Mouse (Mus musculus) cerebellum, adult 11-12 months (tissue): ENCODE results near the gene Adarb2.

ENCODE experiments used
- DNase-seq: peaks from one replicate; pipeline ENCODE4 v3.0.0; 2022

Gene Adarb2

DNA sequence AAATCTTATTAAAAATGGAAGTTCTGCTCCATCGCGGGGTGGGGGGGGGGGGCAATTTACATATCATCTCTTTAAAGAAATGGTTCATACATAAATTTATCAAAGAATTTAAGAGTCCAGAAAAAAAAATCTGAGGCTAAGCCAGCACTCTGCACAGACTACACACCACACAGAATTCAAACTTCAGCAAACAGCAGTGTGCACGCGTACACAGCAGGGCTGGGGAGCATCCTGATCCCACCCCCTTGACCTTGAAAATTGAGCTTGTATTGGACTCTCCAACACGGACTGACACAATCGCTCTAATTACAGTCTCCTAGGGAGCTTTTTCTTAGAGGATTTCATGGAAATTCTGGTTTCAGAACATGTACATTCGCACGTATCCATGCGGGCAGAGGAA is 490.1 kb downstream of the Adarb2 start:
- no peak for DNase-seq

DNA sequence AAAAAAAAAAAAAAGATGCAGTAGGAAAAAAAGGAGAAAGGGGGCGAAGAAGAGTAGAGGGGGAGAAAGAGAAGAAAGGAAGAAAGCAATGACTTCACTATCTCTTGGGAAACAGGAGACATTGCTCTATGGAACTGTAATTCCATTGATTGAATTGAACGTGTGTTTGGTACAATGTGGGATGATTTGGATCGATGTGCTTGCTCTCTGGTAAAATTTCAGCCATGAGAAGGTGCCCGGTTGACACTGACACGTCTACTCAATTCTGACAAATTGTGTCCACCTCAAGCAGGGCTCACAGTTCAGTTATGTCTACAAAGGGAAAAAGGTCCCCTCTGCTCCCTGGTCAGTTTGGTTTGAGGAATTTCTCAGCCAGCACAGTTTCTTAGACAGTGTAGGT is 495.8 kb downstream of the Adarb2 start:
- no peak for DNase-seq

DNA sequence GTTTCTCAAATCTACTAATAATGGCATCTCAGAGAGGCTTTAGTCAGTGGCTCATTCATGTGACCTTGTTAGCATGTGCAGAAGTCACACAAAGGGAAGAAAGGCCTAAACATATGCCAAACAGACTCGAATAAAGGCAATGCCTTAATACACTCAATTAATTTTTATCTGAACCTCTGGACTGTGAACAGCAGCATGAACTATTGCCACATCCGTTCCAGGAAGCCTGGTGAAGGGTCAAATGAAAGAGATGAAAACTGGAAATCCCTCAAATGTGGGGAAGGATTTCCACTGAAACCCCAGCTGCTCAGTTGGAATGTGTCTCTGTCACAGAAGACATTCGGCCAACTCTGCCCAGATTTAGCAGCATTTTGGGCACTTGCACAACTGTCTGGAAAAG is 497.2 kb downstream of the Adarb2 start:
- no peak for DNase-seq

DNA sequence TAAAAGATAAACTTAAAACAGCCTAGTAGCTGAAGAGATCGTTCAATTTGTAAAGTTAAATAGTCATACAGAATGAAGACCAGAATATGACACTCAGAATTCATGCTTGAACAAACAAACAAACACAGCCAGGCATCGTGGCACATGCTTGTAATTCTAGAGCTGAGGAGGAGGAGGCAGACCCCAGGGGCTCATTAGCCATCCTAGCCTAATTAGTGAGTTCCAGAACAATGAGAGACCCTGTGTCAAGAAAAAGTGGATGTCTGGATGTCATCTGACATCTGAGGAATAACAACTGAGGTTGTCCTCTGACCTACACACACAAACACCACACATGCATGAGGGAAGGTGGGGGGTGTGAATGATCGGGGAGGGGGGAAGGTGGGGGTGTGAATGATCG is 498.3 kb downstream of the Adarb2 start:
- DNase-seq, result no peak

DNA sequence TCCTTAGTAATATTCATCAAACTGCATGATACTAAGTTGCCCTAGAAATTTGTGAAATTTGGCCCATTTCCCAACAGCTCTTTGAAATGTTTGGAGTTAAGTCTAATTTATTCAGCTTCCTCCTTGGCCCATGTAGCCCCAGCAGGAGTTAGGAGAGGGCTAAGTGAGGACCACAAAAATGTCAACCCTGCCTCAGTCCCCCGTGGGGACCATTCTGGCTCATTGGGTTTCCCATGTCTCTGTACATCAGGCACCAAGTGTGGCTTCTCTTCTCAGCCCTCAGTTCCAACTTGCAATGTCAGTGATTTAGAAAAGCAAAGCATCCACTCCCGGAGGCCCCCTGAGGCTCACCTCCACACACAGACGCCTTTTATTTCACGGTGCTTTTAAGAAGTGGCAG is 502.6 kb downstream of the Adarb2 start:
- no peak for DNase-seq

DNA sequence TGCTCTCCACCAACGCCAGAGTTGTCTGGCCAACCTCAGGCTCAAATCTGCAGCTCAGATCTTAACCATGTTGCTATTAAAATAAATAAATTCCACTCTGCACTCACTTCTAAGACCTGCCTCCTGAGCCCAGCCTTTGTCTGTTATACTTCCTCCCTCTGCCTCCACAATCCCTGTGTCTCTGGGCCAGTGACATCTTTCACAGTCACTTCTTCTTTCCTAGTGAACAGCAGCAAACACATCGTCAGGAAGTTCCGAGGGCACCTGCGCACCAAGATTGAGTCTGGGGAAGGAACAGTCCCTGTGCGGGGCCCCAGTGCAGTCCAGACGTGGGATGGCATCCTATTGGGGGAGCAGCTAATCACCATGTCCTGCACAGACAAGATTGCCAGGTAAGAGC is 510.7 kb downstream of the Adarb2 start:
- DNase-seq, result no peak

DNA sequence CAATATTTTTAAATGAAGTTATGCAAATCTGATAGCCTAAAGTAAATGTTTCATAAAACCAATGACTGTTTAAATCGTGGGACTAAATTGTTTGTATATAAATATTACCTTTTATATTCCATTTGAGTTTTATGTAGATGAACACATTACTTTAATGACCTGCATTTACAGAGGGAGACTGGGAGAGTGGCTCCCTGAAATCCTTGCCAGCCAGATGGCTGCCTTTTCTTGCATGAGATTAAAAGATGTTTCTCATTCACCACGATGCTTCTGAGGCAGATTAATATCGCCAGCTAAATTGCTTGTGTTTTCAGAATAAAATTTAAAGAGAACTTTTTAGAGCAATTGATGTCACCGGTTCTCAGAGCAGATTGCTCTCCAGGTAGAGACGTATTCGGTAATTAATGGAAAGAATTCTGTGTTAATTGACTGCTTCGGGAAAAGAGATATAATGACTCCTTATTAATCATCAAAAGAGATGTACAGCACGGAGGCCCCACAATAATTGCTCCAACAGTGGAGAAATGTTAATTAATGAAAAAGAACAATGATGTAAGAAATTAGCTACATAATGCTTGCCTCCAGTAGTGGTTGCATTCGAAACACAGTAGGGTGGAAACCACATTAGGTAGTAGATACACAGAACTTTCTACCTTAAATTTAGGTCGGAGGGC is 527.4 kb downstream of the Adarb2 start:
- DNase-seq, result no peak

DNA sequence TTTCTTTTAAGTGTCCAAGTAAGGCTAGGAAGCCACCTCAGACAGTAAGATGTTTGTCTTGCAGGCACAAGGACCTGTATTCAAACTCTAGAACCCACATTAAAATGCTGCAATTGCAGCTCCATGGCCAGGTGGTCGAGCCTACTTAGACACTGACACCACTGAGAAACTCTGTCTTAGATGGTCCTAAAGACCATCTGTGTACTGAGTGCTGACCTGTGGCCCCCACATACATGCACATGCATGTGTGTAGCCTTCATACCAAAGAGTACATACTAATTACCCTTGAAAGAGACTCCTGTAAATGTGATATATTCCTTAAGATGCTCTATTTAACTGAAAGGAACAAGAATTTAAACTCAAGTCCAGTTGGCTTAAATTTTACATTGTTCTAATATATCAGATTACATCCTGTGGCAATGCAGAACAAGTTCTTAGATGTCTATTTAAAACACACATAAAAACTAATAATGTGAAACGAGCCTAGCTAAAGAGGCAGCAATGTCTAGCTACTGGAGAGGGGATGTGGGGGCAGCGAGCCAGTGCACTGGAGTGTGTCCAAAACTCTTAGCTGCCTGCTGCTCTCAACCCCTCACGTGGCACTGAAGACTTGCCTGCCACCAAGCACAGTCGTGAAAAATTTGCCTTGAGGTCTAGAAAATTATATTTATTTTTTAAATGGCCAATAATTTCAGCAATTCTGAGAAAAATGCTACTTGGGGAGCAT is 534.6 kb downstream of the Adarb2 start:
- DNase-seq, result no peak

DNA sequence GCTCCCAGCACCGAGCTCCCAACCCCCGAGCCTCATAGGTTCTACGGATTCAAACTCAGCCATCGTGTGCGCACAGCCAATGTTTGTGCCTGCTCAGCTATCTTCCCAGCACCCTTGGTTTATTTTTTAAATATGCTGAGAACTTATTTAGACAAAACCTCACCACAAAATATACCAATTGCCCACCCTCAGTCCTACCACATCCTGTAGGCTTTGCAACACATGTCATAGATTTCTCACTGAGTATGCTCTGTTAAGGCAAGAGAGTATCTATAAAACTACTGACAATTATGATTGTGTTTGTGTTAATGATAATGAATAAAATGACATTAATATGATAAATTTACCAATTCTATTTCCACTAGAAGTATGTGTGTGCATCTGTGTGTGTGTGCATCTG is 540.1 kb downstream of the Adarb2 start:
- DNase-seq, result no peak

DNA sequence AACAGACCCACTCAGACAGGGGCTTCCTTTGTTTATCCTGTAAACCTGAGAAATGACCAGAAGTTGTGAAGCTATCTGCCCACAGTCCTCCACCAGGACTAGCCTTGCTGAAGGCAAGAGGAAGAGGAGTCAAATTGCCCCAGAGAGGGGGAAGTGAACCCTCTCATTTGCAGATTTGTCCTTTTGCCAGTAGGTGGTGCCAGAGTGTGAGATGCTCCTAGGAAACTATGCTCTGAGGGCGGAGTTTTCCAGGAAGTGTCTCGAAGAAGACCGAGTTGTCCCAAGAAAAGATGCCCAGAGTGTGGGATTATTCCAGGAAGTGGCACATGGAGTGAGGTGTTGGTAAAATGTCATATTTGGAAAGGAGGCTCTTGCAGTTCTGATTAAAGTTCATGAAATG is 541.9 kb downstream of the Adarb2 start:
- peak; percentile 7 for DNase-seq

DNA sequence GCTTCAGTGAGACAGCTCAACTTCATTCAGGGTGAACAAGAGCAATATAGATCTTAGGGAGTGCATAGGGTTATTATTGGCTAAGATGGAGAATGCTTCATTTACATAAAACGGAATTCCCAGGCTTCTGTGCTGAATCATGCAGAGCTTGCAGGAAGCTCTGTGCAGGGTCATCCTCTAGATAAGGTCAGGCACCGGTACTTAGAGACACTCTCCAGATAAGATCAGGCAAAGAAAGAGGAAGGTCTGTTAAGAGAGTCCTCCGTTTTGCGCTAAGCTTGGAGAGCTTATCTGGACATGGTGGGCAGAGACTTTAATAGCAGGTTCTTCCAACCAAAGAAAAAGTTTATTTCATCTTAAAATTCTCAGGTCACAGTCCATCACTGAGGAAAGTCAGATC is 542.9 kb downstream of the Adarb2 start:
- no peak for DNase-seq

DNA sequence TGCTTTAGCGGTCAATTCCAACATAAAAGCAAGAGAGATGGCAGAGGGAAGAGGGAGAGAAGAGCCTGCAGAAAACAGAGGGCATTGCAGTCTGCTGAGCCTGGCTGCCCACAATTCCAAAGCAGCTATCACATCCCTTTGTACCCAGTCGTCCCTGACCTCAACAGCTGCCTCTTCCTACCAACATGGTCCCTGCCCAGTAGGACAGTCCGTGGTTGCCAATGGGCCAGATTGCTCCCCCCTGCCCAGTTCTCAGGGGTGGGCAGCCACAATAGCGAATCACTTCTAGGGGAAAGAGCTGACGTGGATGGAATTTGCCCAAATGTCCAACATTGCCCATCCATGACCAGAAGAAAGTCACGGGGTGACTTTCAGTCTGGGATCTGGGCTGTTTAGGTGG is 546.8 kb downstream of the Adarb2 start:
- DNase-seq, result no peak

DNA sequence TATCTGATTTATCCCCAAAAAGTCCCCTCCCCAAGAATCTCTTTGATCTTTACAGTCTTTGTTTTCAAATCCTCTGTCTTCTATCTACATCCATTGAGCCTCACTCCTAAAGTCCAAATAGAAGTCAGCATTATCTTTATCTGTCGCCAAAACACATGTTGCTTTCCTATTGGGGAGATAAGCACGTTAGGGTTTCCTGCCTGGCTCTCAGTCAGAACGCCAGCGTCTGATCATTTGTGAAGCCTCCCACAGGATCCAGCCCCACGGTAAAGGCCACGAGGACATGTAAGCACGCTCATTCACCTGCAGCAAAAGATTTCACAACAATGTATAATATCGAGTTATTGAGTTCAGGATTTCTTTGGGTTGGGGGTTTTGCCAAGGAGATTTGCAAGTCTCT is 558.3 kb downstream of the Adarb2 start:
- no peak for DNase-seq

DNA sequence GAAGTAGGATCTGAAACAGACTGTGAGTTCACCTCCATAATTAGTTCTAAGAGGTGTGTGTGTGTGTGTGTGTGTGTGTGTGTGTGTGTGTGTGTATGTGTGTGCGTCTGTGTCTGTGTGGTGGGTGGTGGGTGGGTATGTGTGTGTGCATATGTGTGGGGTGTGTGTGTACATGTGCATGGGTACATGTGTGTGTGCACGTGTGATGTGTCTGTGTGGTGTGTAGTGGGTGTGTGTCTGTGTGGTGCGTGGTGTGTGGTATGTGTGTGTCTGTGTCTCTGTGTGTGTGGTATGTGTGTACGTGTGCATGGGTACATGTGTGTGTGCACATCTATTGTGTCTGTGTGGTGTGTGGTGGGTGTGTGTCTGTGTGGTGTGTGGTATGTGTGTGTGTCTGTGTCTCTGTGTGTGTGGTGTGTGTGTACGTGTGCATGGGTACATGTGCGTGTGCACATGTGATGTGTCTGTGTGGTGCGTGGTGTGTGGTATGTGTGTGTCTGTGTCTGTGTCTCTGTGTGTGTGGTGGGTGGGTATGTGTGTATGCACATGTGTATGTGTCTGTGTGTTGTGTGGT is 567.1 kb downstream of the Adarb2 start:
- DNase-seq, result no peak

DNA sequence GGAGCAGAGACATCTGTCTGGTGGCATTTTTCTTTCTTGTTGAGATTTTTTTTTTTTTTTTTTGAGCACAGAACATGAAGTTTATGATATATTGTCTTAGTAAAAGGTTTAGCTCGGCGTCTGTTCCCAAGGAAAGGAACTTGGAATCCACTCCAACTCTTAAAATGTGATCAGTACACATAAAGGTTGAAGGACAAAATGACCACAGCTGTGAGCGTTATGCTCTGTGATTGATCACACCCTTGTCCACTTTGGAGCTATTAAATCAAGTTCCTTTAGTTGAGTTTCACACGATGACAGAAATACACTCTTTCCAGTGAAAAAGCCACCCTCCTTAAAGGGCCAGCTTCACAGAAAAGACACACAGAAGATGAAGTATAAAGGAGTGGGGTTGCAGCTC is 568.0 kb downstream of the Adarb2 start:
- no peak for DNase-seq

DNA sequence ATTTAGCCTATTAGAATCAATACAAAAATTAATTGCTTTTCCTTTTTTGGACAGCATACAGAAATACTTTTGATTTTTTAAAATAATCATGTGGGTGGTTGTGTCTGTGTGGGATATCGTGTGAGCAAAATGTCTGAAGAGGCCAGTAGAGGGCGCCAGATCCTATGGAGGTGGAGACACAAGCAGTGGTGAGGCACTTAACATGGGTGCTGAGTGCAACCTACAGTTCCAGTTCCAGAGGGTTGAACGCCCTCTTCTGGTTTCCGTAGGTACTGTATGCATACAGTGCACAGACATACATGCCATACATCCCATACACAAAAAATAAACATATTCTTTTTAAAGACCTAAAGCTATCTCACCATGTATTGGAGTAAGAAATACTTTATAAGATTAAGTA is 577.8 kb downstream of the Adarb2 start:
- peak; percentile 10 for DNase-seq

DNA sequence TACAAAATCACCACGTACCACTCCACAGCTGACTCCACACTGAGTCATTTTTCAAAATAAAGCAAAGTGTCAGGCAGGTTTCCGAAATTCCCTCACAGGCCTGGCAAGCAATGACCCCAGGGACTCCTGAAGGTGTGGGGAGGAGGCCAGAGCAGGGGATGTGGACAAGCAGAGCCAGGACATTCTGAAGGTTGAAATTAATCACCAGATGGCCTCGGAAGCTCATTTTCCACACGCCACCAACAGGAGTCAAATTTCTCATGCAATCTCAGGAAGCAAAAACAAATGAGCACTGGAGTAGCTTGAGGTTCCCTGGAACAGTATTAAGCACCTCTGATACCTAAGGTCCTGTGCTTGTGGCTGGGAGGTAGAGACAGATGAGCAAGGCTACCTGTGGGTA is 580.0 kb downstream of the Adarb2 start:
- peak; percentile 69 for DNase-seq

DNA sequence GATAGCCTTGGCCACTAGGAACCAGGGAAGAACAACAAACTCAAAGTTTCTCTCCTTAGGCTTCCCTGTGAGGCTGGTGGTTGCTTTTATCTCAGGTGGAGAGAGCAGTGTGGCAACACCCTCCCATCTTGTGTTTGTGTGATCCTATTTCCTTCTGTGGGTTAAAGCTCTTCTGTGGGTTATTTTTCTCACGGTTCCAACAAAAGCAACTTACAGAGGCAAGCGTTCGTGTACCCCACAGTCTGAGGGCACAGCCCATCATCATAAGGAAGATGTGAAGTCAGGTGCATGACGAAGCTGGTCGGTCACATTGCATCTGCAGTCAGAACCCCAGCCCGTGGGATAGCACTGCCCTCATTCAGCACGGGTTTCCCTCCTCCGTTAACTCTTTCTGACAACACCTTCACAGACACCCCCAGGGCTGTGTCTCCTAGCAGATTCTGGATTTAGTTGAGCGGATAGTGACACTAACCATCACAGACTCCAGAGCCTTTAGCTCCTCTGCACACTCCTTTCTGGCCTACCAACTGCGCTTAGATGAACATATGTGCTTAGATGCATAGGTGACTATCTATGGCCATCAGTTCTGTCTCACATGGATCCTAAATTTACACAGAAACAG is 581.1 kb downstream of the Adarb2 start:
- DNase-seq, result no peak

DNA sequence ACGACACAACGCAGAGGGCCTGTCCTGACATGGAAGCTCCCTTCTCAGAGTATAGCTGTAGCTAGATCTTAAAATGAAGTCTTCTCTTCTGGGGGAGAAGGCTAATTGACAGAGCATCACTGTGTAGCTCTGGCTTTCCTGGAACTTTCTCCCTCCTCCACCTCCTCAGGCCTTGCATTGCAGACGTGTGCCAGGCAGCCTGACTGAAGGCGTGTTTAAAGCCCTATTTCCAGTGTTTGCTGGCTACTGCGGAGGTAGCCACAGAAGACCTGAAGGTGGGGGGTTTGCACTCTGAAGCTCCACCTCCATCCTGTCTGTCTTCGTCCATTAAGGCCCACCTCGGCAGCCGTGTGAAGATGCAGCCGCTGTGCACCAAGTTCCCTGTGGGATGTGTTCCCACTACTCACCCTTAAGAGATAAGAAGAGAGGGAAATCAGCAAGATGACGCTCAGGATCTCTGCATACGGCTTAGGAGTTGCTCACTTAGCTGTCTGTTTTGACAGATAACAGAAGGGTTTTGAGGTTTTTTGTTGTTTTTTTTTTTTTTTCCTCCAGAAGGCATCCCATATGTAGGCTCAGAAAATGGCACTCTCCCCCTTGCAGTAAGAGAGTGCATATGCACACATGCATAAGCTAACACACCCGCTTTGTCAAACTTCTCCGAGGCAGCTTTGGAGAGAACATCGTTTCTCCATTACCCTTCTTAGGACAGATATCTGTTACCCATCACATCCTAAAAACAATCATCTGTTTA is 581.8 kb downstream of the Adarb2 start:
- DNase-seq, result no peak

DNA sequence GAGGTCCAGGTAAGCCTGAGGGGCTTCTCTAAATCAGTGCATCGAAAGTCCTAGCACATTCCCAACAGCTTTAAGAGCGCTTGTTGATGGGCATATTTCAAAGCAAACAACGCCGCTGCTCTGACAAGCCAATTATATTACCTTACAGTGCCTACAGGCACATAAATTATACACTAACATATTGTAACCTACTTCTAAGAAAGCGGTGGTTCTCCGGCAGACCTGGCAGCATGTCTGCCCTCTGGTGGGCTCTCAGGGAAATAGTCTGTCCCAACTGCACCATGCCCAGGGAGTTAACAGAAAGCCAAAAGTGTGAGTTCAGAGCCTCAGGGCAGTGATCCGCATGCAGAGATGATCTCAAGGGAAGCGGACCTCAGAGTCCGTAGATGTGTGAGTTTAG is 582.5 kb downstream of the Adarb2 start:
- DNase-seq, result peak; percentile 40

DNA sequence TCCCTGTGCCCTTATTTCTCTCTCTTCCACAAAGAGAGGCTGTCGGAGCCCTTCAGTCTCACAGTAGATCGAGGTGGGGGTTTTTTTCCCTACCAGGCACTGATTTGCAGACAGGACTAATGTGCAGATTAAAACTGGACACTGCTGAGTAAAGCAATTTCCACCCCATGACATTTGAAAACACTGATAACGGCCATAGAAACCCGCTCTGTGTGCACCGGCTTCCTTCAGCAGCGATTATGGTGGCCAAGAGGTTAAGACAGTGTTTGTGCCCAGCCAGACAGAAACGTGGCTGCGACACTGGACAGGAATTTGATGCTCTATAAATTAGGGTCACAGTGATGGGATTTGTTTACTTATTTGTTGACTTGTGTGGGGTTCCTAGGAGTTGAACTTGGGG is 590.6 kb downstream of the Adarb2 start:
- no peak for DNase-seq

DNA sequence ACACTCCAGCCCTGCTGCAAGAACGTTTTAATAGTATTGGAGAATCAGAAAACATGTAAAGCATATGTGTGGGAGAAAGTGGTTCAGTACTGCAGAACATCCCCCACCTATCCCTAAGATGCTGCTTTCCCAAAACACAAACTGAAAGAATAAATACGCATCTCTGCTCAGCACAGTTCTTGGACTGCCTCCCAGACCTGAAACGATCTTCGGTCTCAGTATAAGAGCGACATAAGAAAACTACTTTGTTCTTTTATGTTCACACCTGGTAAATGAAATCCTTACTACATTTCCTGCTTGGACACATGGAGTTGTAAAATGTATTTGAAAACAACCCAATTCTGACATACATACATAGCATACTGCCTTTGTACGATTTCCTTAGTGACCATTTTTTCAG is 597.9 kb downstream of the Adarb2 start:
- DNase-seq, result no peak

DNA sequence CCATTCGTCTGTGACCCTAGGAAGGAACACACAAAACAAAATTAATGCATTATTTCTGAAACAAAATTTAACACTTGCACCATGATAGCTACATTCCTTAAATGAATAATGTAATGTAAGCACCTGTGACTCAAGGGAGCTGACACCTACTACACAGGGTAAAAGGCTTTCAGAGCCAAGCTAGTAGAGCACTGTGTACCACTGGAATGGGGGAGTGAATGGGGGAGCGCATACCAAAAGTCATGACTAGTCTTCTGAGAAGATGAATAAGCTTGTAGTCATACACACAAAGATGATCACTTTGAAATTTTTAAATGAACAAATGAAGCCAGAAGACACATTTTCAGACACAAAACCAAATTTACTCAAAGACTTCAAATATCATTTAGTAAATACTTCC is 603.3 kb downstream of the Adarb2 start:
- no peak for DNase-seq
